Mouse (Mus musculus) megakaryocyte, embryonic 14.5 days (primary cell): ENCODE data around the gene Rab37.

Experiments used
- FLI1 ChIP-seq: IDR thresholded peaks from 2 replicates; pipeline ENCODE4 v1.6.1; 2012; ENCODE audit warnings: low read length, inconsistent platforms, mixed read lengths
- GATA1 ChIP-seq: IDR thresholded peaks from 3 replicates; pipeline ENCODE4 v1.6.1; 2012; ENCODE audit warnings: mixed read lengths, low read length, inconsistent platforms, borderline replicate concordance

GRCm38 (mm10) chr11:115184973-115185372, 93.7 kb downstream of the Rab37 start:
- TF ChIP-seq GATA1 = no peak
- no peak for TF ChIP-seq FLI1
